In the genomic region with DNA sequence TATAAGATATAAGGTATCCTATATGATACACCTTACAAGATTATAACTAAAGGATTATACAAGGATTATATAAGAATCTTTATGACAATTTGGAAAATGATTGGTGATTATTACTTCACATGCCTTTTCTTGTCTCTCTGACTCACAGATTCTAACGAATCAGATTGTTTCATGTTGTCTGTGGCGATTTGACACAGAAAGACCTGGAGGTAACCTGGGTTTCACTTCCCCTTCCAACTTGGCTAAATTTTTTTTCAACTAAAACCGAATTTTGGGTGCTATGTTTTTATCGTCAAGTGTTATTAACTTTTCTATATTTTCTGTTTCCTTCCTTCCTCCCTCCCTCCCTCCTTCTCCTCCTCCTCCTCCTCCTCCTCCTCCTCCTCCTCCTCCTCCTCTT, we compare ENCODE assay signal across 24 mouse cellular contexts.
"Had no signal": no experiment of that assay in that cellular context is flagged by ENCODE, and none has a peak within 500 bp of the region (broad histone marks: within the 10 kb centered on the region; RNA-seq: fewer than 3 reads in every experiment).

No protein-coding gene starts in this region.

- H3K27ac ChIP-seq: heart, embryonic 10.5 days; hindbrain, embryonic 10.5 days; hindbrain, embryonic 12.5 days; hindbrain, embryonic 14.5 days; intestine, embryonic 15.5 days; limb, embryonic 12.5 days; liver, embryonic 13.5 days had no signal

- H3K9me3 ChIP-seq: heart, embryonic 10.5 days; heart, embryonic 12.5 days; hindbrain, embryonic 10.5 days; hindbrain, embryonic 12.5 days; intestine, embryonic 15.5 days; limb, embryonic 12.5 days; liver, embryonic 13.5 days had no signal

- DNase-seq: gastrocnemius, postnatal 14 days; gastrocnemius, postnatal 36 days; heart, adult 18-20 months; heart, postnatal 10 days; heart, postnatal 4 days; kidney, adult 18-20 months; kidney, adult 8-10 months; kidney, postnatal 10 days; kidney, postnatal 25 days; layer of hippocampus, adult 9-11 months; layer of hippocampus, postnatal 36 days; left cerebral cortex, postnatal 4 days; liver; liver, embryonic 13.5 days had no signal

- H3K36me3 ChIP-seq: heart, embryonic 10.5 days; heart, embryonic 12.5 days; hindbrain, embryonic 12.5 days; intestine, embryonic 15.5 days; limb, embryonic 12.5 days; liver, embryonic 13.5 days had no signal

- ATAC-seq: hindbrain, embryonic 16.5 days; inflammation-experienced regulatory T-cells, adult 6 months; intestine, embryonic 15.5 days; intestine, postnatal 0 days had no signal

- H3K4me3 ChIP-seq: heart, embryonic 10.5 days; heart, embryonic 12.5 days; hindbrain, embryonic 10.5 days; hindbrain, embryonic 12.5 days; intestine, embryonic 15.5 days; limb, embryonic 12.5 days; liver, embryonic 13.5 days had no signal

- H3K4me1 ChIP-seq: hindbrain, embryonic 12.5 days; intestine, embryonic 15.5 days; limb, embryonic 12.5 days; liver, embryonic 13.5 days had no signal

- H3K27me3 ChIP-seq: heart, embryonic 12.5 days; hindbrain, embryonic 12.5 days; intestine, embryonic 15.5 days; limb, embryonic 12.5 days; liver, embryonic 13.5 days had no signal
